Mouse (Mus musculus) kidney, adult 2 months (tissue): ENCODE results near the gene Slc5a4b. TPM values are rescaled to one million over a fixed set of nuclear protein-coding genes. Genes with fewer than 3 reads are reported as not detected.

ENCODE experiments used
- DNase-seq: peaks from one replicate; pipeline ENCODE4 v3.0.0; 2021
- H3K27ac ChIP-seq: fragments of 200-500 bp; 2 replicates; pipeline ENCODE4 v1.5.1; 2012; ENCODE audit warnings: low read depth, low read length, control low read depth, inconsistent platforms; ENCODE audit not compliant: insufficient read depth
- H3K27me3 ChIP-seq: fragments of 200-500 bp; replicated peaks from 2 replicates; pipeline ENCODE4 v1.6.1; 2012; ENCODE audit warnings: mild to moderate bottlenecking, moderate library complexity, low read length, inconsistent platforms; ENCODE audit not compliant: control insufficient read depth, insufficient read depth
- H3K36me3 ChIP-seq: fragments of 200-500 bp; 2 replicates; pipeline ENCODE4 v1.6.1; 2012; ENCODE audit warnings: mild to moderate bottlenecking, moderate library complexity, low read length, inconsistent platforms; ENCODE audit not compliant: control insufficient read depth, insufficient read depth
- H3K4me1 ChIP-seq: fragments of 200-500 bp; 2 replicates; pipeline ENCODE4 v1.6.1; 2011; ENCODE audit warnings: low read length; ENCODE audit not compliant: control insufficient read depth, insufficient read depth
- H3K4me3 ChIP-seq: fragments of 200-500 bp; 2 replicates; pipeline ENCODE4 v1.5.1; 2011; ENCODE audit warnings: mild to moderate bottlenecking, low read depth, low read length, control low read depth; ENCODE audit not compliant: insufficient read depth
- CTCF ChIP-seq: fragments of 200-500 bp; conservative IDR thresholded peaks from 2 replicates; pipeline ENCODE4 v1.5.1; 2011; ENCODE audit warnings: low read depth, mild to moderate bottlenecking, control low read depth, low read length, moderate library complexity, mixed read lengths; ENCODE audit not compliant: insufficient read depth, insufficient read length
- POLR2A ChIP-seq: fragments of 200-500 bp; IDR thresholded peaks from one replicate; pipeline ENCODE4 v1.6.1; 2011; ENCODE audit warnings: low read depth, low read length, control low read depth
- WGBS: fragments of 180-500 bp; shearing (Covaris S2); methylation state at CpG from one replicate; pipeline ENCODE4 v1.1.7; 2018; 5-methylcytosine and 5-hydroxymethylcytosine counted together
- polyA plus RNA-seq: library from polyadenylated mRNA; depleted of rRNA; stranded (reverse); fragments of >200 nt; gene quantifications from 2 replicates; pipeline ENCODE4 v1.2.3, GENCODE M21; 2012

The Slc5a4b gene
- polyA plus RNA-seq, 1 experiment: 0.08 TPM

DNA sequence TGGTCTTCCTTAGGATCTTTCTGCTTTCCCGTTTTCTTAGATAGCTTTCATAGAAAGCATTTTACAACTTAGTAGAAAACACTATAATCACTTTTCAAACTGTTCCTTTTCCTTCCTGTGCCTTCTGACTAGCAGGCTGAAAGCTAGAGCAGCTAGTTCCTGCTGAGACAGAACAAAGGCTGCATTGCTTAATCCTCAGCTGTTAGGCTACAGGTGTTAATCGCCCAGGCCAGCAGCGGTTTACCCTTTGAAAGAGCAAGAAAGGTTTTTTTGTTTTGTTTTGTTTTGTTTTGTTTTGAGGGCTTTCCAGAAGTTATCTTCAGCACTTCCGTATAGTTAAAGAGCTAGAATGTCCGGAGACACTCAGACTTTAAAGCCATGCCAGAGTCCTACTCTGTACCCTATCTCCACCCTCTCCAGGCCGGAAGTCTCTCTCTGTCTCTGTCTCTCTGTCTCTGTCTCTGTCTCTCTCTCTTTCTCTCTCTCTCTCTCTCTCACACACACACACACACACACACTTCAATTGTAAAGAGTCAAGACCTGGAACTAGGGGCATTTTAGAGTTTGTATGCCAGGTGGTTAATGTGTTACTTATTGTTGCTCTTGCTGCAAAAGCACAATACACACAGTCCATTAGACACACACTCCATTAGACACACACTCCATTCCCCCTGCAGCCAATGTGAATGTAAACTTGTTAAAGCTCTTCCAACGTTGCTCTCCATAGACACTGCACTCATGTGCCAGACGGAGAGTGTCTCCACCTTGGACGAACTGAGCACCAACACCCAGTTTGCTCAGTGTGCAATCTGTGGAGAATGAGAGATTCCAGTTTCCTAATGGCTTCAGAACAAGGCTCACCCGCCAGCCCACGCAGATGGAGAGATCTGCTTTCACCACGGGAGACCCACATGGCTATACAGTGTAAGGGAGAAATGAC, 42.8 kb downstream of the Slc5a4b start:
- peak overlapping the region; percentile 55; the same call in 1 of the 2 replicates for H3K27ac ChIP-seq

DNA sequence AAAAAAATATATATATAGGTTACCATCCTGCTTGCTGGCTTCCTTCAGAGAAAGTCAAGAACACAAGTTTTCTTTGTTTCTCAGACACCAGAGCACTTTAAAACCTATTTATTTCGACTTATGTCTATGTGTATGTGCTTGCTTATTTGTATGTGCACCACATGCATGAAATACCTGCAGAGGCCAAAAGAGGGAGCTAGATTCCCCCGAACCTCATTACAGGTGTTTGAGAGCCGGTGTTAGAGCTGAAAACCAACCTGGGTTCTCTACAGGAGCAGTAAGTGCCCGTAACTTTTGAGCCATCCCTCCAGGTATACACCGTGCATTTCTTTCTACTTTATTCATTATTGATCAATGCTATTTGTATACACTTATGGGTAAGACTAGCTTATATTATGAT, 48.3 kb downstream of the Slc5a4b start:
- Histone ChIP-seq H3K4me3 (no peak overlapping the region), H3K27me3 (no peaks in the 10 kb centered on the region), H3K27ac (no peak overlapping the region), H3K4me1 (no peaks in the 10 kb centered on the region), H3K36me3 (no peaks in the 10 kb centered on the region)
- no peak for DNase-seq
- TF ChIP-seq CTCF: no peak
- no peak for TF ChIP-seq POLR2A
- WGBS: 94% methylated on average over 5 of the region's 5 CpGs

More for the DNA sequence above, 42.8 kb downstream of the Slc5a4b start:
- 15% methylated on average over 12 of the region's 12 CpGs for WGBS
- Histone ChIP-seq H3K4me1 (peaks cover 10% of the 10 kb centered on the region), H3K36me3 (no peaks in the 10 kb centered on the region), H3K27me3 (no peaks in the 10 kb centered on the region), H3K4me3 (no peak overlapping the region)
- DNase-seq: peak; percentile 65
- TF ChIP-seq CTCF (no peak), POLR2A (no peak)

DNA sequence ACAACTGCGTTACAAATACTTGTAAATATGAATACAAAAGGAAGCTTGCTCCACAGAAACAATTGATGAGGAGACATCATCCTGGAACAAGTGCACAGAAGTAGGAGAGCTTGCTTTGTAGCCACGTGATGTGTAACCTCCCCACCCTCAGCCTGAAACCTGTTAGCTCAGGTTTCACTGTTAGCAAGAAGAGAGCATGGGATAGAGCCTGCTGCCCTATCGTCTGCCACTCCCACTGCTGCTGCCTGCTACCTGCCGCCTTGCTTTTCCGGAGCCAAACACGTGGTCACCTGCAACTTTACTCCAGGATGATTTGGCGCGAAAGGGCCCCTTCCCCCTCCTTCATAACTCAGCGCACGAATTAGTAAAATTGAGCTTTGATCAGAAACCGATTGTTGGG, 58.9 kb downstream of the Slc5a4b start:
- H3K4me1 ChIP-seq: no peaks in the 10 kb centered on the region
- no peaks in the 10 kb centered on the region for H3K27me3 ChIP-seq
- H3K4me3 ChIP-seq: no peak overlapping the region
- no peak for DNase-seq
- WGBS: 78% methylated on average over 11 of the region's 11 CpGs
- TF ChIP-seq CTCF (no peak), POLR2A (no peak)
- no peaks in the 10 kb centered on the region for H3K36me3 ChIP-seq
- no peak overlapping the region for H3K27ac ChIP-seq

DNA sequence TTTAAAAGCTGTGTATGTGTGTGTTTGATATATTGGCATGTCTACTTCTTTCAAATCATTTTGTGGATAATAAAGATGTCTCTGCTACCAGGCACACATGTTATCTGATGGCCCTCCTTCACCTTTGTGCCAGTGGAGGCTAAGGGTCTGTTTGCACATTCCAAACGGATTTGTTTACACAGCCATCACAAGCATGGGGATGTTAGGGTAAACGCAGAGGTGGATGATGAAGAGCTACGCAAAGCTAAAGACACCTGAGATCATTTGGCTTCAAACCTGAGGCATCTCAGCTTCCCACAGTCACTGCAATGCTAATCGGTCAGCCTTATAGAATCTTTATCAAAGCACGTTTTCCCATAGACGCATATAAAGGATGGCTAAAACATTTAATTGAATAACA, 61.8 kb downstream of the Slc5a4b start:
- Histone ChIP-seq H3K4me1 (no peaks in the 10 kb centered on the region; the same call in 1 of the 2 replicates), H3K36me3 (no peaks in the 10 kb centered on the region), H3K4me3 (no peak overlapping the region), H3K27ac (no peak overlapping the region), H3K27me3 (no peaks in the 10 kb centered on the region)
- TF ChIP-seq CTCF (no peak), POLR2A (no peak)
- WGBS: 56% methylated on average over 6 of the region's 6 CpGs
- no peak for DNase-seq

- no peak for DNase-seq
- no peak overlapping the region for H3K27ac ChIP-seq
- H3K36me3 ChIP-seq: no peaks in the 10 kb centered on the region
- H3K27me3 ChIP-seq: no peaks in the 10 kb centered on the region
- H3K4me1 ChIP-seq: no peaks in the 10 kb centered on the region; the same call in 1 of the 2 replicates
- TF ChIP-seq POLR2A (no peak), CTCF (no peak)
- 50% methylated on average over 5 of the region's 5 CpGs for WGBS
- H3K4me3 ChIP-seq: no peak overlapping the region
Observed at GRCm38 (mm10) chr10:76047182-76047869, 63.4 kb downstream of the Slc5a4b start.

GRCm38 (mm10) chr10:76046754-76047153, 64.0 kb downstream of the Slc5a4b start:
- WGBS: 13% methylated on average over 1 of the region's 1 CpGs
- H3K27ac ChIP-seq: no peak overlapping the region
- no peak overlapping the region for H3K4me3 ChIP-seq
- DNase-seq: no peak
- no peaks in the 10 kb centered on the region; the same call in 1 of the 2 replicates for H3K4me1 ChIP-seq
- no peak for TF ChIP-seq CTCF
- TF ChIP-seq POLR2A: no peak
- H3K36me3 ChIP-seq: no peaks in the 10 kb centered on the region
- no peaks in the 10 kb centered on the region for H3K27me3 ChIP-seq

DNA sequence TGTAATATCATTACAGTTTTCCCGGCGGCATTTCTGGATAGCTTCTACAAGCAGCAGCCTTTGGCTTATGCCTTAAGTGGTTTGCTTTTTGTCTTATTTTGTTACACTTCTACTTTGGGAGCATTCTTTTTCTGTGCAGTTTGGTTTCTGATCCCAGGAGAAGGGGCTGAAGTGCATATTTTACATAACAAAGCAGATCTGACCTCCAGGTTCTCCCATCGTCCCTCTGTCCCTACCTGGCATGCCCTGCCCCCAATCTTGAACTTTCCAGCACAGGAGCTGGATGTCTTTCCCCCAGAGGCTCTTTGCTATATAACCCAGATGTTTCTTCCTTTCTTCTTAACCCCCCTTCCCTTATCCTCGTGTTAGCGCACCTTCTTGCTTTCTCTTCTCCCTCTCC, 65.4 kb downstream of the Slc5a4b start:
- Histone ChIP-seq H3K27me3 (no peaks in the 10 kb centered on the region), H3K4me1 (no peaks in the 10 kb centered on the region; the same call in 1 of the 2 replicates), H3K27ac (0 out of 2 replicates have a peak overlapping the region, but pooled peaks have one; percentile 29), H3K36me3 (no peaks in the 10 kb centered on the region), H3K4me3 (no peak overlapping the region)
- peak; percentile 38 for DNase-seq
- TF ChIP-seq POLR2A (no peak), CTCF (no peak)
- 42% methylated on average over 5 of the region's 5 CpGs for WGBS
